Mouse (Mus musculus) stomach, postnatal 0 days (tissue): Measurements from ENCODE around the gene Slit3.
A peak's percentile ranks its signal among the peaks of the same experiment; 100 is the strongest.

Experiments used
- CTCF ChIP-seq: IDR thresholded peaks from 2 replicates; pipeline ENCODE4 v1.5.1; 2016; ENCODE audit warnings: antibody characterized with exemption, low read depth, mild to moderate bottlenecking, moderate library complexity
- EP300 ChIP-seq: optimal IDR thresholded peaks from 2 replicates; pipeline ENCODE3; 2016; ENCODE audit warnings: antibody characterized with exemption

DNA sequence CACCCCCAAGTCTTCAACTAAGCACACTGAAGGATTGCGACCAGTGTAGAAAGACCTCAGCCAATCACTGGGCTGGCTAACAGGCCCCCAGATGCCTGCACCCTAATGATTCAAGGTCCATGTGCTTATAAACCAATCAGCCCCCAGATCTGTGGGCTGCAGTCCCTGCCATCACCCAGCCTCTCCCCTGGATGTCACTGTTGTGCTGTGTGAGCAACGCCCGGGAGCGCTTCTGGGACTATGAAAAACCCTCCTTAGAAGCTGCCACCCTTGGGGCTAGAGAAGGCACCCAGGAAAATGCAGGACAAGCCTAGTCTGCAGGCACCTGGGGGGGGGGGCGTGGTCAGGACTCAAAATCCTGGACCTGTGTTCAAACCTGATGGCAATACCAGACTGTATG lies 331.4 kb downstream of the Slit3 start:
- TF ChIP-seq CTCF (peak; percentile 75), EP300 (no peak)
